Mouse (Mus musculus) erythroblast, adult 5-6 weeks (primary cell): ENCODE results near the gene Wipi2. TPM values are rescaled to one million over a fixed set of nuclear protein-coding genes. Genes with fewer than 3 reads are reported as not detected.
A peak's percentile ranks its signal among the peaks of the same experiment; 100 is the strongest.

Experiments
- ATAC-seq: replicated peaks from 2 replicates; pipeline ENCODE4 v1.8.0; 2016; ENCODE audit warnings: moderate number of reproducible peaks, mild to moderate bottlenecking, moderate TSS enrichment, inconsistent platforms; ENCODE audit not compliant: poor library complexity, low FRiP score, severe bottlenecking
- total RNA-seq, 2 experiments: library from RNA; stranded (forward) in 1 of 2; stranded (reverse) in 1 of 2; fragments of 150-400 nt in 1 of 2; fragments of 200-764, 138-1000 nt in 1 of 2; gene quantifications; 2 replicates each; pipeline versions ENCODE4 v1.2.3 to v1.2.4; 2015 to 2017; ENCODE audit warnings: low replicate concordance in 2 of 2

The Wipi2 gene
- total RNA-seq, 2 experiments from 2014 or later = 60.9 to 115 TPM

DNA sequence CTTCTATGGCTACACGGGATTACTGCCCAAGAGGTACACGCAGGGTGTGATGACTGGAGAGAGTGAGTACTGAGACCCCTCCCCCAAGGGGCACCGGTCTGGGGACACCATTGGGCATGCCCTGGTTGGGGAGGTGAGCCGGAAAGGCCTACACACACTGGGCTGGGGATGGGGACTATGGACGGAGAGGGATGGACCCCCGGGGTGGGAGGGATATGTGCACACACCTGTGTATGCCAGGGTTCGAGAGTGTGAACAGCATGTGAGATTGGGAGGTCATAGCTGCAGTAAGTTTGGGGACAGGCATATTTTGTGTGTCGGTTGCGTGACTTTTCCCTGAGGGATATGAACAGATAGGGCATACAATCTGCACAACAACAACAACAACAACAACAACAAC is 87.6 kb downstream of the Wipi2 start:
- no peak for ATAC-seq

DNA sequence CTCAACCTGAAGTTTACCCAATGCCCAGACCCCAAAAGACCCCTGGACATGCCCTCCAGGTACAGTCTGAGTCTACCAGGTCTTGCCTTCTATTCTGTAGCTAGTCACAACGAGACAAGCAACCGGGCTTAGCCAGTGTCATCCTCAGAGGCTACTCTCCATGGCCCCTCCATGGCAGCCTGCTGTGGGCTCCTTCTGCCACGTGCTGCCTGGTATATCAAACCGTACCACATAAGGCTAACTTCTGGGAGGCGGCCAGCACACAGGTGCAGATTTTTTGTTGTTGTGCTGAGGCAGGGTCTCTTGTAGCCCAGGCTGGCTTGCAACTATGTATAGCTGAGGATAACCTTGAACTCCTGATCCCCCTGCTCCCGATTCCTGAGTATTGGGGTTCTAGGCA is 88.6 kb downstream of the Wipi2 start:
- no peak for ATAC-seq

DNA sequence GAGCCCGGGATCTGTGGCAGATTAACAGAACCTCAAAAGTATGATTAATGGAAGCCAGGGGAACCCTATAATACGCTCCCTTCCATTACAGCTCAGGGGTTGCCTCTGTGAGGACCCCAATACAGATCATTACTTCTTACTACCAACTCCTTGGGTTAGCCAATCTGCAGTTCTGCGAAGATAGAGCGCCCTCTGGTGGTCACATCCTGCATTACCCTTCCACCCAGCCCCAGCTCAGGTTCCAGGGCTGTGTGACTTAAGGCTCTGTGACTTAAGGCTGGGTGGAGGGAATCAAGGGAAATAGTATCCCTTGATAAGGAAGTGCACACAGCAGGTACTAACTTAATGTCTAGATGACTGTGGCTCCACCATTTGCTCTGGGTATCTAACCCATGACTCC is 90.5 kb downstream of the Wipi2 start:
- peak; percentile 78 for ATAC-seq

DNA sequence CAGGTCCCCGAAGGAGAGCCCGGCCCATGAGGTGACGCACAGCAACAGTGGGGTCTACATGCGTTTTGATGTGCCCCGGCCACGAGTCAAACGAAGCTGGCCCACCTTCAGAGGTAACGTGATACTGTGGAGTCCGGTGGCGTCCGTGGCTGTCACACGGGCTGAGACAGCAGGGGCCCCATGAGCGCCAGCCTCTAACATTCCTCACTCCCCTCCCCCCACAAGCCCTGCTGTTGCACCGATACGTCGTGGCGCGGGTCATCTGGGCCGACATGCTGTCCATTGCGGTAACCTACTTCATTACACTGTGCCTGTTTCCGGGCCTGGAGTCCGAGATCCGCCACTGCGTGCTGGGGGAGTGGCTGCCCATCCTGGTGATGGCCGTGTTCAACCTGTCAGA is 91.0 kb downstream of the Wipi2 start:
- ATAC-seq = peak; percentile 19; the same call in 1 of the 2 replicates

DNA sequence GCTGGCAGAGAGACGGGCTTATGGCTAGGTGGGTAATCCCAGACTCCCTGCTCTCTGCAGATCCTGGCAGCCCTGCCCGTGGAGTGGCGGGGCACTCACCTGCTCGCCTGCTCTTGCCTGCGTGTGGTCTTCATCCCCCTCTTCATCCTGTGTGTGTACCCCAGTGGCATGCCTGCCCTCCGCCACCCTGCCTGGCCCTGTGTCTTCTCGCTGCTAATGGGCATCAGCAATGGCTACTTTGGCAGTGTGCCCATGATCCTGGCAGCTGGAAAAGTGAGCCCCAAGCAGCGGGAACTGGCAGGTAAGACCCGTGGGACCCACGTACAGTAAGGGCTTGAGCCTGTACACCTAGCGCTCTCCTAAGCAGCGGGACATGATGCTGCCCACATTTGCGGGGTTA is 92.4 kb downstream of the Wipi2 start:
- ATAC-seq = no peak

Other genes starting within 250 kb of the Wipi2 start
- gene Foxk1, start 226.2 kb upstream of the Wipi2 start, total RNA-seq (2015; ENCODE audit: low replicate concordance) = 3.7 and 5.0 TPM in 2 replicates
- 2.0 and 2.8 TPM in 2 replicates for gene Foxk1, start 226.2 kb upstream of the Wipi2 start, total RNA-seq (2017; ENCODE audit: low replicate concordance)
- gene Ap5z1, start 163.8 kb upstream of the Wipi2 start, total RNA-seq (2015; ENCODE audit: low replicate concordance) = 4.2 and 4.8 TPM in 2 replicates
- gene Ap5z1, start 163.8 kb upstream of the Wipi2 start, total RNA-seq (2017; ENCODE audit: low replicate concordance) = 3.3 and 3.7 TPM in 2 replicates
- gene Papolb, start 97.6 kb upstream of the Wipi2 start, total RNA-seq (2015; ENCODE audit: low replicate concordance) = not detected in 2 replicates
- not detected in 2 replicates for gene Papolb, start 97.6 kb upstream of the Wipi2 start, total RNA-seq (2017; ENCODE audit: low replicate concordance)
- not detected in 2 replicates for gene Radil, start 76.6 kb upstream of the Wipi2 start, total RNA-seq (2015; ENCODE audit: low replicate concordance)
- gene Radil, start 76.6 kb upstream of the Wipi2 start, total RNA-seq (2017; ENCODE audit: low replicate concordance) = not detected in 2 replicates
- not detected in 2 replicates for gene Mmd2, start 18.9 kb upstream of the Wipi2 start, total RNA-seq (2015; ENCODE audit: low replicate concordance)
- not detected in 2 replicates for gene Mmd2, start 18.9 kb upstream of the Wipi2 start, total RNA-seq (2017; ENCODE audit: low replicate concordance)
- gene Slc29a4, start 64.8 kb downstream of the Wipi2 start, total RNA-seq (2015; ENCODE audit: low replicate concordance) = not detected in 2 replicates
- not detected in 2 replicates for gene Slc29a4, start 64.8 kb downstream of the Wipi2 start, total RNA-seq (2017; ENCODE audit: low replicate concordance)
- 5.4 and 7.9 TPM in 2 replicates for gene Tnrc18, start 190.0 kb downstream of the Wipi2 start, total RNA-seq (2015; ENCODE audit: low replicate concordance)
- gene Tnrc18, start 190.0 kb downstream of the Wipi2 start, total RNA-seq (2017; ENCODE audit: low replicate concordance) = 5.0 and 6.0 TPM in 2 replicates